Mouse (Mus musculus) olfactory bulb, adult 2 months (tissue): ENCODE measurements around the gene Nfe2l3.

Experiments
- CTCF ChIP-seq: fragments of 200-500 bp; IDR thresholded peaks from 2 replicates; pipeline ENCODE4 v1.5.1; 2012; ENCODE audit warnings: low read depth, mild to moderate bottlenecking, low read length, moderate library complexity; ENCODE audit not compliant: insufficient read depth
- POLR2A ChIP-seq: fragments of 200-500 bp; IDR thresholded peaks from 2 replicates; pipeline ENCODE4 v1.6.1; 2012; ENCODE audit warnings: mild to moderate bottlenecking, low read depth, low read length, moderate library complexity; ENCODE audit not compliant: insufficient read depth

GRCm38 (mm10) chr6:51472213-51472612, 39.7 kb downstream of the Nfe2l3 start:
- no peak for TF ChIP-seq CTCF
- TF ChIP-seq POLR2A, result no peak
